Mouse (Mus musculus): ENCODE data around the gene Satb2. TPM values are rescaled to one million over a fixed set of nuclear protein-coding genes. Genes with fewer than 3 reads are reported as not detected.

Satb2 gene
- 1.1 and 2.2 TPM in 2 replicates for polyA plus RNA-seq (2016; fragmentation: Nextera tagmentation; extraction: Ambion mirVana)

GRCm38 (mm10) chr1:56978151-56978700 lies at the start of gene Satb2:
Gene Satb2, minus strand, starts transcription at chr1:56978650.
- 0% methylated on average over 19 of the region's 19 CpGs for WGBS

GRCm38 (mm10) chr1:57018941-57019340 lies 40.5 kb upstream of the Satb2 start:
- Histone ChIP-seq H3K27me3 (ENCODE audit: low read depth, poor library complexity, severe bottlenecking) (no peaks in the 10 kb centered on the region), H3K4me1 (no peaks in the 10 kb centered on the region), H3K4me3 (no peak overlapping the region), H3K27ac (no peak overlapping the region), H3K36me3 (no peaks in the 10 kb centered on the region), H3K9me3 (replicated peaks) (no peaks in the 10 kb centered on the region)
- no peak for DNase-seq (ENCODE audit: low spot score)

More at GRCm38 (mm10) chr1:56978151-56978700, at the start of gene Satb2:
- DNase-seq (ENCODE audit: low spot score), result peak; percentile 65
- H3K9me3 ChIP-seq (replicated peaks), result no peaks in the 10 kb centered on the region
- no peak within 1 kb of the TSS for H3K27ac ChIP-seq
- H3K36me3 ChIP-seq, result no peaks in the 10 kb centered on the region
- H3K4me3 ChIP-seq, result peak within 1 kb of the TSS; percentile 39
- peaks cover 56% of the 10 kb centered on the region for H3K4me1 ChIP-seq
- H3K27me3 ChIP-seq (ENCODE audit: low read depth, poor library complexity, severe bottlenecking), result peaks cover 80% of the 10 kb centered on the region

- Histone ChIP-seq H3K27me3 (ENCODE audit: low read depth, poor library complexity, severe bottlenecking) (no peaks in the 10 kb centered on the region), H3K4me1 (no peaks in the 10 kb centered on the region), H3K36me3 (no peaks in the 10 kb centered on the region), H3K9me3 (replicated peaks) (no peaks in the 10 kb centered on the region), H3K27ac (no peak overlapping the region), H3K4me3 (no peak overlapping the region)
- no peak for DNase-seq (ENCODE audit: low spot score)
These were observed 35.4 kb upstream of the Satb2 start for GRCm38 (mm10) chr1:57013856-57014255.

DNA sequence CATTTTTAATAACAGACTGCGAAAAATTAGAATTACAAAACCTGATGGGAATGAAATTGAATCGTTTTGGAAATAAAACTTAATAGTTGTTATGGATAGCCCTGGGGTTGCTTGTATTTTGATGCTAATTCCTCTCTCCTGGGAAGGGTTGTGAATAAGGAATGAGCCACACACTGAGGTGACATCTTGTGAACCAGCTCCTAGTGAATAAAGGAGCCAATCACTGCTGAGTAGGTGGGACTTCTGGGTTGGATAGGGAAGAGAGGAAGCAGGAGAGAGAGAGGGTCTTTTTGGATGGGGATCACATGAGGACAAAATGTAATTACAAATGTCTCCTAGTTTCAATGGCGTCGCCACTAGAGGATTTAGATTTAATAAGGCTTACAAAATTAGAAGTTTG lies 30.7 kb upstream of the Satb2 start:
- Histone ChIP-seq H3K27me3 (ENCODE audit: low read depth, poor library complexity, severe bottlenecking) (no peaks in the 10 kb centered on the region), H3K36me3 (no peaks in the 10 kb centered on the region), H3K9me3 (replicated peaks) (no peaks in the 10 kb centered on the region), H3K4me3 (no peak overlapping the region), H3K4me1 (no peaks in the 10 kb centered on the region), H3K27ac (no peak overlapping the region)
- WGBS, result 71% methylated on average over 4 of the region's 4 CpGs
- DNase-seq (ENCODE audit: low spot score), result no peak

DNA sequence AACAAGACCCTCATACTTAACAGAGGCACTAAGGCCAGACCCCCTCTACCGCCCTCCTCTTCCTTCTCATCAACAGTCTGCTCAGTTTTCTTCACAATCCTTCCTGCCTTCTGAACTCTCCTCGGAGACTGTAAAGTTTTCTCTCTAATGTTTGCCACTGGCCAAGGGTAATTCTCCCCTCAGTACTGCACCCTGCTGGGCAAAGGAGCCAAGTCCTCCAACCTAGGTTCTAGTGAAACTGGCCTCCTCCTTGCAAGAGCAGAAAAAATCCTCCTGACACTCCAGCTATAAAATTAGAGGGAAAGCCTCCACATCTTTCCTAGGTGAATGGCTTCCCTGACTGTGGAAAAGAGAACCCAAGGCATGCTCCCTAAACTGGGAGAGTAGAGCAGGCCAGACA lies 16.6 kb upstream of the Satb2 start:
- no peaks in the 10 kb centered on the region for H3K4me1 ChIP-seq
- no peaks in the 10 kb centered on the region for H3K36me3 ChIP-seq
- 65% methylated on average over 2 of the region's 2 CpGs for WGBS
- DNase-seq (ENCODE audit: low spot score), result no peak
- H3K27me3 ChIP-seq (ENCODE audit: low read depth, poor library complexity, severe bottlenecking), result no peaks in the 10 kb centered on the region; the same call in 1 of the 2 replicates
- no peak overlapping the region for H3K4me3 ChIP-seq
- no peak overlapping the region for H3K27ac ChIP-seq
- H3K9me3 ChIP-seq (replicated peaks), result no peaks in the 10 kb centered on the region

GRCm38 (mm10) chr1:56992310-56992709 lies 13.9 kb upstream of the Satb2 start:
- Histone ChIP-seq H3K36me3 (no peaks in the 10 kb centered on the region), H3K27ac (no peak overlapping the region), H3K9me3 (replicated peaks) (no peaks in the 10 kb centered on the region), H3K4me3 (no peak overlapping the region), H3K27me3 (ENCODE audit: low read depth, poor library complexity, severe bottlenecking) (peaks cover 18% of the 10 kb centered on the region), H3K4me1 (no peaks in the 10 kb centered on the region)
- DNase-seq (ENCODE audit: low spot score), result no peak
- 70% methylated on average over 5 of the region's 5 CpGs for WGBS

- Histone ChIP-seq H3K27me3 (ENCODE audit: low read depth, poor library complexity, severe bottlenecking) (peaks cover 24% of the 10 kb centered on the region), H3K36me3 (no peaks in the 10 kb centered on the region), H3K4me1 (no peaks in the 10 kb centered on the region), H3K27ac (no peak overlapping the region), H3K9me3 (replicated peaks) (no peaks in the 10 kb centered on the region), H3K4me3 (no peak overlapping the region)
- WGBS, result 51% methylated on average over 4 of the region's 4 CpGs
- no peak for DNase-seq (ENCODE audit: low spot score)
These were observed 13.2 kb upstream of the Satb2 start for GRCm38 (mm10) chr1:56991613-56992012.

GRCm38 (mm10) chr1:56984483-56984810 lies 6.0 kb upstream of the Satb2 start:
- peaks cover 96% of the 10 kb centered on the region for H3K27me3 ChIP-seq (ENCODE audit: low read depth, poor library complexity, severe bottlenecking)

DNA sequence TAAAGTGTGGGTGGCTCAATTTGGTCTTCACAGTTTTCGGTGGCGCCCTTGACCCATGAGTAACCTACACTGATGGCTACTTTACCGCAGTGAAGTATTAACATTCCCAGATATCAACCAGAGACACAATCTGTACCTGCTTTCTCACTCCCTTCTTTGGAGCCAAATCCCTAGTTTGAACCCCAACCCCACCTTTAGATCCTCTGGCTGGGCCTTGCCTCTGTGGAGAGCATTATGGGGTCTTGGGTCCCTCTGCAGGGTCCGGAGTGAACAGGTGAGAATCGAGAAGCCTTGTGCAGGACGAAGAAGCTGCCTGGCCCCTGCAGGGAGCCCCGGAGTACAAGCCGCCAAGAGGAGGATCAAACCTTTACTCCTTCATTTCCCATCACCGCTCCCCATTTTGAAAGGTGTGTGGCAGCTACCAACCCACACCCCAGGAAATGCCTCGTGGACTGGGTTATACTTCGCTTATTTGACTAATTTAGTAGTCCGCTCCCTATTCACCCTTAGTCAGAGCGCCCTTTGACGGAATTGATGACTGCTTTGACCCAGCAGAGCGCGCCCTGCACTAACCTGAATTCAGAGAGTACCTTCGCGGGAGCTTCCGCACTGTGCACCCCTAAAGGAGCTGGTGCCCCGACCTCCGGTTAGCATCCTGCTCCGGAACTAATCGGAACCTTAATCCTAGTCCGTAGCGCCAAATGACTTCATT lies 5.5 kb upstream of the Satb2 start:
- Histone ChIP-seq H3K36me3 (no peaks in the 10 kb centered on the region), H3K9me3 (replicated peaks) (no peaks in the 10 kb centered on the region), H3K27ac (no peak overlapping the region), H3K27me3 (ENCODE audit: low read depth, poor library complexity, severe bottlenecking) (peaks cover 100% of the 10 kb centered on the region), H3K4me1 (peaks cover 35% of the 10 kb centered on the region), H3K4me3 (no peak overlapping the region)
- 1% methylated on average over 25 of the region's 25 CpGs for WGBS
- DNase-seq (ENCODE audit: low spot score), result peak; percentile 37

More at GRCm38 (mm10) chr1:56984483-56984810, 6.0 kb upstream of the Satb2 start:
- 2% methylated on average over 14 of the region's 14 CpGs for WGBS
- Histone ChIP-seq H3K36me3 (no peaks in the 10 kb centered on the region), H3K4me3 (no peak overlapping the region), H3K27ac (no peak overlapping the region), H3K4me1 (peaks cover 35% of the 10 kb centered on the region), H3K9me3 (replicated peaks) (no peaks in the 10 kb centered on the region)
- no peak for DNase-seq (ENCODE audit: low spot score)

DNA sequence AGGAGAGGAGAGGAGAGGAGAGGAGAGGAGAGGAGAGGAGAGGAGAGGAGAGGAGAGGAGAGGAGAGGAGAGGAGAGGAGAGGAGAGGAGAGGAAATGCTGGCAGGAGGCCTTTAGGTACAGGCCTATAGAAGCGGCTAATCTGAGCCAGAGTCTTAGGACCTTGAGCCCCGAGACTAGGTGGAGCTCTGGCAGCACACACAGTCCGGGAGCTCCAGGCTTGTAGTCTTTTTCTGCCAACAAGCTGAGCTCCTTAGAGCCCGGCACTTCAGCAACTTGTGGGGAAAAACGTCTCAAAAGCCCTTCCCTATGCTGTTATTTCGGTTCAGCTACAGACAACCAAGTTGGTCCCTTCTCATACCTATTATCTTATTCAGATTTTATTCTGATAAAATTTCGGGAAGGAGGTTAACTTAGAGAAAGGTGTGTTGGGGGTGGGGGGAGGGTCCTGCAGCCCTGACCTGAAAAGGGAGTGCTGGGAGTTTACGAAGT lies 4.7 kb upstream of the Satb2 start:
- peak; percentile 46 for DNase-seq (ENCODE audit: low spot score)
- H3K4me3 ChIP-seq, result no peak overlapping the region

DNA sequence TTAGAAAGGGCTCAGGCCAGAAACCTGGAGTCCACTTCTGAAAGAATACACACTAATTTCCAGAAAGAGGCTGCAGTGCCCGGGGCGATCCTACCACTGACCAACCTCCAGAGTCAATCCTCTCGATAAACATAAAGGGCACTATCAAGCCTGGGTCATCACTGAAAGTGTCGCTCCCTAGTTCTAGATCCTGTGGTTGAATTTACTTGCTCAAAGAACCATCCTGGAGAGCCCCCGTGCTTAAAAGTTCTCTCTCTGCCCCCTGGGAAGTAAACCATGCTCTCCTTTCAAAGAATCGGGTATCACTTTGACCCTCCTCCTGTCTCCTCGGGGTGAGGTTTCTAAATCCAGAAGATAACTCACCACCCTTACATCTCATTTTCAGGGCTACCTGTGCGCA lies 4.2 kb upstream of the Satb2 start:
- no peaks in the 10 kb centered on the region for H3K9me3 ChIP-seq (replicated peaks)
- peaks cover 98% of the 10 kb centered on the region for H3K27me3 ChIP-seq (ENCODE audit: low read depth, poor library complexity, severe bottlenecking)
- no peak overlapping the region for H3K27ac ChIP-seq
- H3K36me3 ChIP-seq, result no peaks in the 10 kb centered on the region
- peaks cover 43% of the 10 kb centered on the region for H3K4me1 ChIP-seq
- no peak overlapping the region for H3K4me3 ChIP-seq
- 2% methylated on average over 8 of the region's 8 CpGs for WGBS
- peak; percentile 45 for DNase-seq (ENCODE audit: low spot score)

More for the DNA sequence above, 4.7 kb upstream of the Satb2 start:
- Histone ChIP-seq H3K9me3 (replicated peaks) (no peaks in the 10 kb centered on the region), H3K4me1 (peaks cover 38% of the 10 kb centered on the region), H3K36me3 (no peaks in the 10 kb centered on the region), H3K27me3 (ENCODE audit: low read depth, poor library complexity, severe bottlenecking) (peaks cover 98% of the 10 kb centered on the region), H3K27ac (no peak overlapping the region)
- 2% methylated on average over 8 of the region's 8 CpGs for WGBS

DNA sequence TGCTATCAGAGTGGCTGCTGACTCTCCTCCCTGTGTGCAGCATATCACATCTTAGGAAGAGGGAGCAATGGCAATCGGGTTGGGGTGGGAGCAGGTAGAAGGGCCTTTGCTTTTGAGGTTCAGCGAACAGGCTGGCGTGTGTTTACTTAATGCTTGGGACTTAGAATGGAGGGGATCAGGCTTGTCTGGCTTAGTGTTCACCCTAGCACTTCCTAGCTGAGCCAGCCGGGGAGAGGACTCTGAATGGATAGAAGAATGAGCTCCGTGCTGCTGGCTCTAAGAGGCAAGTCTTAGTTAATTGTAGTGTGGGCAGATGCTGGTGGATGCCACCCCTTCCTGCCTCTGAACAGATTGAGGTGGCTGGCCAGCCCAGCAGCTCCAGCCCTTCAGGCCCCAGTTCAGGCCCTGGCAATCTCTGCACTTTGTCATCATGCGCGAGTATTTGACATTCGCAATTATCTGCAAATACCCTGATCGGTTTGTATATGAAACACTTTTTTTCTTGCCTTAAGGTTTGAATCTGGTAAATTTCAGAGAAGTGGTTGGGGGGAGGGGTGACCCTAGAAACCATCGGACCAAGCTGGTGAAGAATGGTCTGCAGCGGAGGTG lies 3.6 kb upstream of the Satb2 start:
- H3K4me3 ChIP-seq, result no peak overlapping the region
- peaks cover 49% of the 10 kb centered on the region for H3K4me1 ChIP-seq
- 0% methylated on average over 11 of the region's 11 CpGs for WGBS
- H3K27ac ChIP-seq, result no peak overlapping the region
- H3K27me3 ChIP-seq (ENCODE audit: low read depth, poor library complexity, severe bottlenecking), result peaks cover 98% of the 10 kb centered on the region
- DNase-seq (ENCODE audit: low spot score), result peak; percentile 52
- no peaks in the 10 kb centered on the region for H3K9me3 ChIP-seq (replicated peaks)
- H3K36me3 ChIP-seq, result no peaks in the 10 kb centered on the region

DNA sequence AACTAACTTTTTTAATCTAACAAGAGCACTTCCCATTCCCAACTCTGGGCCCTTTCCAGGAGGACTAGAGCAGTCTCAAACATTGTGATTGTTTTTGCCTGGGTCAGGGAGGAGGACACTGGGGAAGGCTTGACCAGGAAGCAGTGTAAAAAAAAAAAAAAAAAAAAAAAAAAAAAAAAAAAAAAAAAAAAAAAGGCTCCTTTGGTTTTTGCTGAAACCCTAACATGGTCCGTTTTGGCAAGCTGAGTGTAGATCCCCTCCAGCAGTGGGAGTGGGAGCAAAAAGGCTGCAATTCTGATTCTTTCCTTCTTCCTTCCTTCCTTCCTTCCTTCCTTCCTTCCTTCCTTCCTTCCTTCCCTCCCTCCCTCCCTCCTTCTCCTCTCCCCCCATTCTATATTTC lies 3.1 kb upstream of the Satb2 start:
- Histone ChIP-seq H3K27ac (no peak overlapping the region), H3K27me3 (ENCODE audit: low read depth, poor library complexity, severe bottlenecking) (peaks cover 98% of the 10 kb centered on the region), H3K4me3 (no peak overlapping the region), H3K9me3 (replicated peaks) (no peaks in the 10 kb centered on the region), H3K4me1 (peaks cover 54% of the 10 kb centered on the region), H3K36me3 (no peaks in the 10 kb centered on the region)
- no peak for DNase-seq (ENCODE audit: low spot score)
- 0% methylated on average over 1 of the region's 1 CpGs for WGBS
